Mouse (Mus musculus) stomach, embryonic 16.5 days (tissue): Measurements from ENCODE around the gene Olfr796. TPM values are rescaled to one million over a fixed set of nuclear protein-coding genes. Genes with fewer than 3 reads are reported as not detected.

Experiments
- microRNA-seq: library from miRNA; unstranded; fragments of <30 nt; microRNA quantifications from one replicate; pipeline ENCODE4, GENCODE M21; 2016
- polyA plus RNA-seq: library from polyadenylated mRNA; unstranded; fragments of >200 nt; fragmentation: Nextera tagmentation; extraction: Ambion mirVana; gene quantifications from 2 replicates; pipeline ENCODE4 v1.2.1, GENCODE M21; 2015

The Olfr796 gene
- polyA plus RNA-seq, 1 experiment from 2014 or later, result not detected

Small RNAs within 50 kb of the gene (microRNA-seq; reads per million reads assigned to microRNA genes)
- gene Gm23252, result not detected

Other genes with a start within 250 kb of the Olfr796 start
- gene Olfr784, start 228.5 kb downstream of the Olfr796 start, polyA plus RNA-seq, result 0.09 TPM in 1 of 2 replicates, not detected in the other
- gene Olfr785, start 207.1 kb downstream of the Olfr796 start, polyA plus RNA-seq, result not detected in 2 replicates
- gene Olfr786, start 185.3 kb downstream of the Olfr796 start, polyA plus RNA-seq, result not detected in 2 replicates
- not detected in 2 replicates for gene Olfr787, start 150.7 kb downstream of the Olfr796 start, polyA plus RNA-seq
- not detected in 2 replicates for gene Olfr788, start 141.6 kb downstream of the Olfr796 start, polyA plus RNA-seq
- not detected in 2 replicates for gene Olfr789, start 127.8 kb downstream of the Olfr796 start, polyA plus RNA-seq
- gene Olfr790, start 114.1 kb downstream of the Olfr796 start, polyA plus RNA-seq, result not detected in 2 replicates
- not detected in 2 replicates for gene Olfr791, start 90.8 kb downstream of the Olfr796 start, polyA plus RNA-seq
- gene Olfr792, start 73.4 kb downstream of the Olfr796 start, polyA plus RNA-seq, result not detected in 2 replicates
- not detected in 2 replicates for gene Olfr794, start 44.9 kb downstream of the Olfr796 start, polyA plus RNA-seq
- not detected in 2 replicates for gene Olfr798, start 15.4 kb upstream of the Olfr796 start, polyA plus RNA-seq
- gene Olfr799, start 24.9 kb upstream of the Olfr796 start, polyA plus RNA-seq, result not detected in 2 replicates
- gene Olfr800, start 45.1 kb upstream of the Olfr796 start, polyA plus RNA-seq, result not detected in 2 replicates
- gene Olfr801, start 61.3 kb upstream of the Olfr796 start, polyA plus RNA-seq, result not detected in 2 replicates
- not detected in 2 replicates for gene Olfr802, start 75.6 kb upstream of the Olfr796 start, polyA plus RNA-seq
- gene Olfr803, start 81.7 kb upstream of the Olfr796 start, polyA plus RNA-seq, result not detected in 2 replicates
- gene Olfr804, start 90.6 kb upstream of the Olfr796 start, polyA plus RNA-seq, result not detected in 2 replicates
- gene Olfr805, start 116.8 kb upstream of the Olfr796 start, polyA plus RNA-seq, result not detected in 2 replicates
- not detected in 2 replicates for gene Olfr806, start 129.4 kb upstream of the Olfr796 start, polyA plus RNA-seq
- not detected in 2 replicates for gene Olfr807, start 145.2 kb upstream of the Olfr796 start, polyA plus RNA-seq
- gene Olfr808, start 152.9 kb upstream of the Olfr796 start, polyA plus RNA-seq, result not detected in 2 replicates
- not detected in 2 replicates for gene Olfr809, start 162.1 kb upstream of the Olfr796 start, polyA plus RNA-seq
- not detected in 2 replicates for gene Olfr810, start 182.3 kb upstream of the Olfr796 start, polyA plus RNA-seq
- not detected in 2 replicates for gene Olfr811, start 191.8 kb upstream of the Olfr796 start, polyA plus RNA-seq
- not detected in 2 replicates for gene Olfr812, start 233.5 kb upstream of the Olfr796 start, polyA plus RNA-seq
- gene Olfr813, start 242.8 kb upstream of the Olfr796 start, polyA plus RNA-seq, result not detected in 2 replicates